Mouse (Mus musculus) neural tube, embryonic 15.5 days (tissue): ENCODE measurements around the gene Hcfc1r1. TPM values are rescaled to one million over a fixed set of nuclear protein-coding genes. Genes with fewer than 3 reads are reported as not detected.

Source experiments
- polyA plus RNA-seq: library from polyadenylated mRNA; unstranded; fragments of >200 nt; fragmentation: Nextera tagmentation; extraction: Ambion mirVana; gene quantifications from 2 replicates; pipeline ENCODE4 v1.2.1, GENCODE M21; 2015

Gene Hcfc1r1
- polyA plus RNA-seq, 1 experiment from 2014 or later: 149 TPM

Other genes with a start within 250 kb of the Hcfc1r1 start
- gene Vmn2r117, start 193.9 kb upstream of the Hcfc1r1 start, polyA plus RNA-seq: not detected in 2 replicates
- 16.0 and 16.4 TPM in 2 replicates for gene Zfp213, start 109.4 kb upstream of the Hcfc1r1 start, polyA plus RNA-seq
- gene Zfp13, start 74.1 kb upstream of the Hcfc1r1 start, polyA plus RNA-seq: 22.6 and 24.9 TPM in 2 replicates
- gene Zscan10, start 72.7 kb upstream of the Hcfc1r1 start, polyA plus RNA-seq: not detected in 2 replicates
- gene Mmp25, start 28.3 kb upstream of the Hcfc1r1 start, polyA plus RNA-seq: 2.1 and 2.5 TPM in 2 replicates
- 0.84 TPM in 1 of 2 replicates, not detected in the other for gene Bicdl2, start 13.1 kb upstream of the Hcfc1r1 start, polyA plus RNA-seq
- 44.1 and 45.1 TPM in 2 replicates for gene Thoc6, start 286 bp downstream of the Hcfc1r1 start, polyA plus RNA-seq
- 9.1 and 9.5 TPM in 2 replicates for gene Tnfrsf12a, start 3.9 kb downstream of the Hcfc1r1 start, polyA plus RNA-seq
- gene Cldn6, start 5.7 kb downstream of the Hcfc1r1 start, polyA plus RNA-seq: 0.14 and 8.5 TPM in 2 replicates
- 1.1 TPM in 2 replicates for gene Cldn9, start 10.4 kb downstream of the Hcfc1r1 start, polyA plus RNA-seq
- 0.23 and 0.27 TPM in 2 replicates for gene 1520401A03Rik, start 49.2 kb downstream of the Hcfc1r1 start, polyA plus RNA-seq
- gene Pkmyt1, start 52.7 kb downstream of the Hcfc1r1 start, polyA plus RNA-seq: 17.5 and 26.7 TPM in 2 replicates
- 53.0 and 60.0 TPM in 2 replicates for gene Paqr4, start 67.3 kb downstream of the Hcfc1r1 start, polyA plus RNA-seq
- 1.3 and 6.9 TPM in 2 replicates for gene Kremen2, start 72.2 kb downstream of the Hcfc1r1 start, polyA plus RNA-seq
- 199 and 224 TPM in 2 replicates for gene Flywch1, start 98.0 kb downstream of the Hcfc1r1 start, polyA plus RNA-seq
- 74.8 and 94.6 TPM in 2 replicates for gene Flywch2, start 112.5 kb downstream of the Hcfc1r1 start, polyA plus RNA-seq
- gene Srrm2, start 116.9 kb downstream of the Hcfc1r1 start, polyA plus RNA-seq: 479 and 502 TPM in 2 replicates
- gene Elob, start 155.5 kb downstream of the Hcfc1r1 start, polyA plus RNA-seq: 1,232 and 1,344 TPM in 2 replicates
- not detected in 2 replicates for gene Prss33, start 162.5 kb downstream of the Hcfc1r1 start, polyA plus RNA-seq
- gene Prss32, start 170.3 kb downstream of the Hcfc1r1 start, polyA plus RNA-seq: 0.50 and 1.1 TPM in 2 replicates
- gene Prss41, start 170.6 kb downstream of the Hcfc1r1 start, polyA plus RNA-seq: 1.9 and 2.0 TPM in 2 replicates
- gene Prss21, start 194.5 kb downstream of the Hcfc1r1 start, polyA plus RNA-seq: not detected in 2 replicates
- not detected in 2 replicates for gene Dcpp1, start 207.3 kb downstream of the Hcfc1r1 start, polyA plus RNA-seq
- gene Dcpp2, start 207.3 kb downstream of the Hcfc1r1 start, polyA plus RNA-seq: not detected in 2 replicates
- gene Dcpp3, start 243.9 kb downstream of the Hcfc1r1 start, polyA plus RNA-seq: not detected in 2 replicates